Mouse (Mus musculus): Measurements from ENCODE around the gene Eef1akmt4. TPM values are rescaled to one million over a fixed set of nuclear protein-coding genes. Genes with fewer than 3 reads are reported as not detected.

Eef1akmt4 gene
- total and polyA plus RNA-seq, 3 experiments: 37.1 to 52.2 TPM; not detected in 1

- peaks cover 0 to 4% of the 10 kb centered on the region in 2 experiments; a peak in 2 of 4 replicates for H3K27me3 ChIP-seq (ENCODE audit: control insufficient read depth in 1 of 2, insufficient read depth in 2 of 2, low read length in 2 of 2)
- H3K27ac ChIP-seq (ENCODE audit: control insufficient read depth, low read depth, low read length): no peak within 1 kb of the TSS
- no peak within 1 kb of the TSS for H3K4me3 ChIP-seq (ENCODE audit: control insufficient read depth in 1 of 2, insufficient read depth in 1 of 2, low read depth in 2 of 2, low read length in 2 of 2)
- no peak within 1 kb of the TSS for H3K9ac ChIP-seq (ENCODE audit: control insufficient read depth, low read depth, low read length, poor library complexity, severe bottlenecking)
- no peaks in the 10 kb centered on the region for H3K79me2 ChIP-seq (ENCODE audit: control insufficient read depth, insufficient read depth, low read length, poor library complexity)
- peaks cover 0 to 6% of the 10 kb centered on the region in 2 experiments; a peak in 2 of 4 replicates for H3K4me1 ChIP-seq (ENCODE audit: control insufficient read depth in 1 of 2, insufficient read depth in 2 of 2, low read length in 2 of 2)
- no peak for DNase-seq (ENCODE audit: low read depth, low spot score)
- no peak for TF ChIP-seq EP300 (IDR thresholded peaks at IDR 0.05; ENCODE audit: low read depth in 1 of 2, low read length in 2 of 2)
- TF ChIP-seq USF2 (IDR thresholded peaks at IDR 0.05; ENCODE audit: borderline replicate concordance in 1 of 2, insufficient read depth in 1 of 2, low read depth in 1 of 2, low read length in 2 of 2): no peak
- TF ChIP-seq POLR2AphosphoS2 (IDR thresholded peaks at IDR 0.05; ENCODE audit: low read length): no peak
- H3K36me3 ChIP-seq (ENCODE audit: control insufficient read depth in 1 of 2, insufficient read depth in 2 of 2, low read length in 2 of 2): peaks cover 0 to under 1% of the 10 kb centered on the region in 2 experiments; a peak in 2 of 4 replicates
- no peaks in the 10 kb centered on the region for H3K9me3 ChIP-seq (replicated peaks; ENCODE audit: insufficient read depth, low read length)
Observed at GRCm38 (mm10) chr16:20589366-20589938, 21.9 kb upstream of the Eef1akmt4 start, which contains the start of gene Vwa5b2. TSS of gene Vwa5b2 (plus strand) at chr16:20589471.

- TF ChIP-seq GABPA (IDR thresholded peaks at IDR 0.05; ENCODE audit: low read depth, low read length) (no peak), KAT2A (conservative IDR thresholded peaks at IDR 0.05; ENCODE audit: low read depth, low read length) (no peak), EP300 (IDR thresholded peaks at IDR 0.05; ENCODE audit: low read depth in 1 of 2, low read length in 2 of 2) (no peak), USF1 (IDR thresholded peaks at IDR 0.05; ENCODE audit: low read depth, low read length) (no peak), NELFE (IDR thresholded peaks at IDR 0.05; ENCODE audit: low read depth, low read length) (no peak), MAX (IDR thresholded peaks at IDR 0.05; ENCODE audit: low read length) (no peak), RAD21 (IDR thresholded peaks at IDR 0.05; ENCODE audit: low read depth, low read length) (no peak)
- Histone ChIP-seq H3K27me3 (ENCODE audit: control insufficient read depth in 1 of 2, insufficient read depth in 2 of 2, low read length in 2 of 2) (peaks cover 0 to 4% of the 10 kb centered on the region in 2 experiments; a peak in 2 of 4 replicates), H3K9me3 (replicated peaks; ENCODE audit: insufficient read depth, low read length) (no peaks in the 10 kb centered on the region), H3K27ac (ENCODE audit: control insufficient read depth, low read depth, low read length) (no peak overlapping the region), H3K4me1 (ENCODE audit: control insufficient read depth in 1 of 2, insufficient read depth in 2 of 2, low read length in 2 of 2) (peaks cover 3 to 9% of the 10 kb centered on the region in 2 experiments; a peak in 3 of 4 replicates), H3K9ac (ENCODE audit: control insufficient read depth, low read depth, low read length, poor library complexity, severe bottlenecking) (no peak overlapping the region), H3K79me2 (ENCODE audit: control insufficient read depth, insufficient read depth, low read length, poor library complexity) (no peaks in the 10 kb centered on the region), H3K36me3 (ENCODE audit: control insufficient read depth in 1 of 2, insufficient read depth in 2 of 2, low read length in 2 of 2) (peaks cover 0 to 5% of the 10 kb centered on the region in 2 experiments; a peak in 2 of 4 replicates), H3K4me3 (ENCODE audit: control insufficient read depth in 1 of 2, insufficient read depth in 1 of 2, low read depth in 2 of 2, low read length in 2 of 2) (no peak overlapping the region)
- DNase-seq (ENCODE audit: low read depth, low spot score): no peak
Observed at GRCm38 (mm10) chr16:20589939-20590679, 21.3 kb upstream of the Eef1akmt4 start.

GRCm38 (mm10) chr16:20590680-20591038, 20.7 kb upstream of the Eef1akmt4 start:
- Histone ChIP-seq H3K36me3 (ENCODE audit: control insufficient read depth in 1 of 2, insufficient read depth in 2 of 2, low read length in 2 of 2) (peaks cover 0 to 10% of the 10 kb centered on the region in 2 experiments; a peak in 2 of 4 replicates), H3K9ac (ENCODE audit: control insufficient read depth, low read depth, low read length, poor library complexity, severe bottlenecking) (no peak overlapping the region), H3K79me2 (ENCODE audit: control insufficient read depth, insufficient read depth, low read length, poor library complexity) (no peaks in the 10 kb centered on the region), H3K9me3 (replicated peaks; ENCODE audit: insufficient read depth, low read length) (no peaks in the 10 kb centered on the region), H3K4me3 (ENCODE audit: control insufficient read depth in 1 of 2, insufficient read depth in 1 of 2, low read depth in 2 of 2, low read length in 2 of 2) (no peak overlapping the region), H3K27ac (ENCODE audit: control insufficient read depth, low read depth, low read length) (no peak overlapping the region), H3K27me3 (ENCODE audit: control insufficient read depth in 1 of 2, insufficient read depth in 2 of 2, low read length in 2 of 2) (peaks cover 0 to 4% of the 10 kb centered on the region in 2 experiments; a peak in 2 of 4 replicates), H3K4me1 (ENCODE audit: control insufficient read depth in 1 of 2, insufficient read depth in 2 of 2, low read length in 2 of 2) (peaks cover 6 to 15% of the 10 kb centered on the region in 2 experiments)
- DNase-seq (ENCODE audit: low read depth, low spot score): no peak
- TF ChIP-seq USF1 (IDR thresholded peaks at IDR 0.05; ENCODE audit: low read depth, low read length): no peak
- TF ChIP-seq MAZ (IDR thresholded peaks at IDR 0.05; ENCODE audit: low read depth, low read length): no peak
- no peak for TF ChIP-seq CHD2 (IDR thresholded peaks at IDR 0.05; ENCODE audit: low read length)
- no peak for TF ChIP-seq POLR2A (IDR thresholded peaks at IDR 0.05; ENCODE audit: control insufficient read depth in 1 of 2, insufficient read depth in 1 of 2, low read depth in 1 of 2, low read length in 2 of 2, poor library complexity in 1 of 2)
- no peak for TF ChIP-seq ZMIZ1 (IDR thresholded peaks at IDR 0.05; ENCODE audit: low read depth, low read length)
- TF ChIP-seq MXI1 (IDR thresholded peaks at IDR 0.05; ENCODE audit: low read depth, low read length): no peak
- no peak for TF ChIP-seq CHD1 (IDR thresholded peaks at IDR 0.05; ENCODE audit: low read depth, low read length)
- TF ChIP-seq ETS1 (IDR thresholded peaks at IDR 0.05; ENCODE audit: low read depth, low read length): no peak
- TF ChIP-seq TAL1 (IDR thresholded peaks at IDR 0.05; ENCODE audit: low read length): no peak
- no peak for TF ChIP-seq POLR2AphosphoS2 (IDR thresholded peaks at IDR 0.05; ENCODE audit: low read length)
- TF ChIP-seq USF2 (IDR thresholded peaks at IDR 0.05; ENCODE audit: borderline replicate concordance in 1 of 2, insufficient read depth in 1 of 2, low read depth in 1 of 2, low read length in 2 of 2): no peak
- no peak for TF ChIP-seq BHLHE40 (IDR thresholded peaks at IDR 0.05; ENCODE audit: borderline replicate concordance, low read depth, low read length)
- TF ChIP-seq SMC3 (IDR thresholded peaks at IDR 0.05; ENCODE audit: low read depth, low read length): no peak
- no peak for TF ChIP-seq NELFE (IDR thresholded peaks at IDR 0.05; ENCODE audit: low read depth, low read length)
- TF ChIP-seq MEF2A (IDR thresholded peaks at IDR 0.05; ENCODE audit: extremely low read depth, insufficient replicate concordance, low read depth, low read length, poor library complexity, severe bottlenecking): no peak
- TF ChIP-seq UBTF (IDR thresholded peaks at IDR 0.05; ENCODE audit: borderline replicate concordance, insufficient read depth, low read depth, low read length): no peak
- TF ChIP-seq MYC (IDR thresholded peaks at IDR 0.05; ENCODE audit: low read depth, low read length): no peak

Data from MEL (cell line).